Mouse (Mus musculus) spleen, adult 2 months (tissue): Measurements from ENCODE around the gene Prl2c3.
"Not testable (repeated sequence)": the region's sequence is repeated elsewhere in the genome, so short reads cannot be mapped to it uniquely, and the experiment has no call there.

ENCODE experiments used
- CTCF ChIP-seq: fragments of 200-500 bp; IDR thresholded peaks from 2 replicates; pipeline ENCODE4 v1.5.1; 2011; ENCODE audit warnings: mild to moderate bottlenecking, inconsistent platforms; ENCODE audit not compliant: insufficient read depth, insufficient read length, insufficient replicate concordance; ENCODE audit errors: extremely low read depth
- POLR2A ChIP-seq: fragments of 200-500 bp; IDR thresholded peaks from 2 replicates; pipeline ENCODE4 v1.6.1; 2011; ENCODE audit warnings: low read depth, low read length, inconsistent platforms

DNA sequence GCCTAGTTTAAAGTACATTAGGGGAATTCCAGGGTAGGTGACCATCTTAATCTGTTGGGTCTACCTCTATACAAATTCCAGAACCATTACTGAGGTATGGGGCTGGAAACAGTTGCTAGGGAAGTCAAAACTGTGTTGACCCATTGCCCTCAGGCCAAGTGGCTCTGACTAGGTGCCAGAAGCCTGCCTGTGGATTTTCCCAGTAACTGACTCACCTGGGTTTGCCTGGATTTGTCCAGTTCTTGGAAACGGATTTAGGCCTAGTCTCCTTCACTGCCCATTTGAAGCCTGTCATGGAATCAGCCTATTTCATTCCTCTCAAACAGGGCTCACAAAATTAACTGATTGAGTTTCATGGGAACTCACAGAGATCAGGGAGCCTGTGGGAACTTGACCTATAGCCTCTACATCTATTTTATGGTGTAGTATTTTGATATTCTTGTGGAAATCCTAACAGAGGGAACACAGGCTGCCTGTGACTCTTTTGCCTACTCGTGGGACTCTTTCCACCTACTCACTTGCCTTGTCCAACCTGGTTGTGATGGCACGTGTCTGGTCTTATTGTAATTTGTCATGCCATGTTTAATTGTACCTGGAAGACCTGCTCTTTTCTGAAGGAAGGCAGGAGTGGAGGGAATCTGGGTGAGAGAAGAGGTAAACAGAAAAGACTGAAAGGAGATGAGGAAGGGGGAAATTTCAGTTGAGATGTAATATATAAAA is 9.1 kb upstream of the Prl2c3 start:
- not testable (repeated sequence) for TF ChIP-seq CTCF, POLR2A
